Comparison of ENCODE assay signal across 8 mouse cellular contexts in genomic region chr8:13625281-13625970, GRCm38 (mm10). TPM values are rescaled to one million over a fixed set of nuclear protein-coding genes. Genes with fewer than 3 reads are reported as not detected.
DNase-seq lines count a peak whose midpoint lies in the region; ATAC-seq lines count a peak whose summit lies in the region.

No protein-coding gene starts in this region.

- no peak for ATAC-seq in heart, embryonic 11.5 days (replicated peaks; ENCODE audit: insufficient number of reproducible peaks, low FRiP score, low TSS enrichment)
- no peak for ATAC-seq in heart, embryonic 15.5 days (replicated peaks; ENCODE audit: insufficient number of reproducible peaks, insufficient read depth, low FRiP score, low read depth)
- no peak for ATAC-seq in liver, embryonic 12.5 days

- peaks cover 25% of the 10 kb centered on the region for H3K4me1 ChIP-seq in heart, embryonic 11.5 days (ENCODE audit: control insufficient read depth, insufficient read depth, low read length)
- peaks cover 32% of the 10 kb centered on the region for H3K4me1 ChIP-seq in brown adipose tissue, adult 24 weeks (ENCODE audit: control insufficient read depth, insufficient read depth, insufficient read length, low read length)
- H3K4me1 ChIP-seq in heart, embryonic 15.5 days (replicated peaks): peaks cover 29% of the 10 kb centered on the region
- H3K4me1 ChIP-seq in liver, embryonic 12.5 days: peaks cover 24% of the 10 kb centered on the region

- no peak for DNase-seq in heart, postnatal 4 days
- DNase-seq in layer of hippocampus, adult 11-12 months (ENCODE audit: low spot score): no peak
- DNase-seq in right cerebral cortex, postnatal 4 days: no peak

- no peak overlapping the region for H3K4me3 ChIP-seq in heart, embryonic 11.5 days (ENCODE audit: low read depth, low read length)
- no peak overlapping the region for H3K4me3 ChIP-seq in brown adipose tissue, adult 24 weeks (ENCODE audit: insufficient read depth, low read depth, low read length)
- H3K4me3 ChIP-seq in heart, embryonic 15.5 days: no peak overlapping the region
- H3K4me3 ChIP-seq in macrophage (ENCODE audit: inconsistent target): no peak overlapping the region
- no peak overlapping the region for H3K4me3 ChIP-seq in liver, embryonic 12.5 days

- H3K9ac ChIP-seq in heart, embryonic 11.5 days (ENCODE audit: low read depth, low read length): no peak overlapping the region
- H3K9ac ChIP-seq in heart, embryonic 15.5 days: no peak overlapping the region
- no peak overlapping the region for H3K9ac ChIP-seq in liver, embryonic 12.5 days

- H3K4me2 ChIP-seq in heart, embryonic 11.5 days: no peak overlapping the region
- H3K4me2 ChIP-seq in heart, embryonic 15.5 days: no peak overlapping the region
- H3K4me2 ChIP-seq in liver, embryonic 12.5 days: no peak overlapping the region

- no peaks in the 10 kb centered on the region for H3K27me3 ChIP-seq in heart, embryonic 11.5 days (ENCODE audit: control insufficient read depth, insufficient read depth, low read length)
- no peaks in the 10 kb centered on the region for H3K27me3 ChIP-seq in heart, embryonic 15.5 days
- H3K27me3 ChIP-seq in liver, embryonic 12.5 days (replicated peaks): no peaks in the 10 kb centered on the region

- peaks cover 98% of the 10 kb centered on the region for H3K79me2 ChIP-seq in macrophage (ENCODE audit: inconsistent target)

- H3K9me3 ChIP-seq in heart, embryonic 11.5 days (replicated peaks; ENCODE audit: control insufficient read depth, low read length): no peaks in the 10 kb centered on the region
- no peaks in the 10 kb centered on the region for H3K9me3 ChIP-seq in heart, embryonic 15.5 days (replicated peaks)
- H3K9me3 ChIP-seq in liver, embryonic 12.5 days (replicated peaks): 0 out of 2 replicates have a peak, but pooled peaks cover 2% of the 10 kb centered on the region

- WGBS in heart, embryonic 11.5 days (ENCODE audit: insufficient replicate concordance): 61% methylated on average over 5 of the region's 5 CpGs
- WGBS in heart, embryonic 15.5 days: 70% methylated on average over 5 of the region's 5 CpGs
- 82% methylated on average over 5 of the region's 5 CpGs for whole genome bisulfite sequencing in macrophage (ENCODE audit: missing documents)
- WGBS in liver, embryonic 12.5 days (ENCODE audit: insufficient replicate concordance): 71% methylated on average over 5 of the region's 5 CpGs

- peaks cover 7% of the 10 kb centered on the region for H3K36me3 ChIP-seq in heart, embryonic 11.5 days (ENCODE audit: control insufficient read depth, insufficient read depth, low read length)
- H3K36me3 ChIP-seq in heart, embryonic 15.5 days: peaks cover 12% of the 10 kb centered on the region
- H3K36me3 ChIP-seq in macrophage (ENCODE audit: inconsistent target): peaks cover 20% of the 10 kb centered on the region
- peaks cover 31% of the 10 kb centered on the region for H3K36me3 ChIP-seq in liver, embryonic 12.5 days

- peak overlapping the region; percentile 77; the same call in 1 of the 2 replicates for H3K27ac ChIP-seq in heart, embryonic 11.5 days (ENCODE audit: low read depth, low read length)
- H3K27ac ChIP-seq in brown adipose tissue, adult 24 weeks (replicated peaks; ENCODE audit: low read depth, low read length): peak overlapping the region; percentile 54; the same call in 1 of the 2 replicates
- H3K27ac ChIP-seq in heart, embryonic 15.5 days: peak overlapping the region; percentile 59
- H3K27ac ChIP-seq in macrophage: peak overlapping the region; percentile 98
- H3K27ac ChIP-seq in liver, embryonic 12.5 days: no peak overlapping the region

RNA-seq across cellular contexts. Expression of gene Rasa3, which starts 52.0 kb away (rescaled TPM):
- 26.3 and 36.3 TPM in 2 replicates for polyA plus RNA-seq in heart, embryonic 11.5 days (2014; fragmentation: Nextera tagmentation; extraction: Ambion mirVana)
- 10 to 100 TPM; 27.4 to 31.1 TPM for total RNA-seq in heart, postnatal 4 days (2021)
- 9.7 and 13.9 TPM in 2 replicates for polyA plus RNA-seq in brown adipose tissue, adult 24 weeks (2012; ENCODE audit: insufficient read depth, insufficient read length, missing spikeins)
- 19.0 and 28.5 TPM in 2 replicates for polyA plus RNA-seq in heart, embryonic 15.5 days (2015; fragmentation: Nextera tagmentation; extraction: Ambion mirVana)
- 100 to 1,000 TPM in 19 of 26 experiments, 10 to 100 TPM in 7; 24.5 to 267 (median 142) TPM for total RNA-seq in macrophage (2018; cell fraction: chromatin; rRNA removed)
- total RNA-seq in macrophage (2018; cell fraction: cytosol; rRNA removed): 100 to 1,000 TPM in 7 of 26 experiments, 10 to 100 TPM in 19; 56.4 to 109 (median 82.5) TPM
- 100 to 1,000 TPM in 12 of 26 experiments, 10 to 100 TPM in 14; 30.1 to 198 (median 99.8) TPM for total RNA-seq in macrophage (2018; cell fraction: nucleus; rRNA removed)
- 72.6 to 95.1 TPM (median 88.3 TPM) in 3 replicates for polyA plus RNA-seq in macrophage (2018)
- polyA plus RNA-seq in liver, embryonic 12.5 days (2016; fragmentation: Nextera tagmentation; extraction: Ambion mirVana): 29.2 and 30.8 TPM in 2 replicates
